Mouse (Mus musculus): ENCODE results near the gene Cacnb3.
A peak's percentile ranks its signal among the peaks of the same experiment; 100 is the strongest.

Cacnb3 gene

GRCm38 (mm10) chr15:98609331-98610130 lies 21.1 kb upstream of the Cacnb3 start, which contains the start of gene Adcy6:
TSS of gene Adcy6 (minus strand) at chr15:98610076.
- peak; percentile 46 to 51 for DNase-seq (ENCODE audit: low spot score in 2 of 2)

GRCm38 (mm10) chr15:98610131-98610633 lies 20.5 kb upstream of the Cacnb3 start:
- DNase-seq (ENCODE audit: low spot score in 2 of 2): no peak

- DNase-seq (ENCODE audit: low spot score in 2 of 2): no peak
Observed at GRCm38 (mm10) chr15:98612229-98612628, 18.4 kb upstream of the Cacnb3 start.

DNA sequence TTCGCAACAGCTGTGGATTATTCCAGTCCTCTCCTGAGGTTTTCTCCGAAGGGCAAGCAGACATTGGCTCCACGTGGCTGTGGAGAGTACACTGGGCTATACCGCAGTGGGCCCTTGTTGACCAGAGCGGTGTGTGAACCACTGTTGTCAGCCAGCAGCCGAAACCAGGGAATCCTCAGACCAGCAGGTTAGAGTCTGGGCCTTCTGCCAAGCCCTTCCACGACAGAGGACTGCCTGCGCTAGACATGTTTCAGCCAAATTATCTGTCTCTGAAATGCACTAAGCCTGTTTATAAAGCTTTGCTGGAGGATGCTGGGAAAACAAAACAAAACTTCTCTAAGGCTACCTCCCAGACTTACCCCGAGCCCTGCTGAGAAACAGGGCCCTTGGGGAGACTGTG lies 16.1 kb upstream of the Cacnb3 start:
- DNase-seq (ENCODE audit: low spot score in 2 of 2): no peak

GRCm38 (mm10) chr15:98614971-98615370 lies 15.7 kb upstream of the Cacnb3 start:
- no peak for DNase-seq (ENCODE audit: low spot score in 2 of 2)

- DNase-seq (ENCODE audit: low spot score in 2 of 2): no peak
Observed at GRCm38 (mm10) chr15:98615751-98616150, 14.9 kb upstream of the Cacnb3 start.

GRCm38 (mm10) chr15:98616362-98617175 lies 14.1 kb upstream of the Cacnb3 start:
- DNase-seq (ENCODE audit: low spot score in 2 of 2): no peak

- DNase-seq (ENCODE audit: low spot score in 2 of 2): peak; percentile 72 to 80
Observed at GRCm38 (mm10) chr15:98617176-98617537, 13.5 kb upstream of the Cacnb3 start.

DNA sequence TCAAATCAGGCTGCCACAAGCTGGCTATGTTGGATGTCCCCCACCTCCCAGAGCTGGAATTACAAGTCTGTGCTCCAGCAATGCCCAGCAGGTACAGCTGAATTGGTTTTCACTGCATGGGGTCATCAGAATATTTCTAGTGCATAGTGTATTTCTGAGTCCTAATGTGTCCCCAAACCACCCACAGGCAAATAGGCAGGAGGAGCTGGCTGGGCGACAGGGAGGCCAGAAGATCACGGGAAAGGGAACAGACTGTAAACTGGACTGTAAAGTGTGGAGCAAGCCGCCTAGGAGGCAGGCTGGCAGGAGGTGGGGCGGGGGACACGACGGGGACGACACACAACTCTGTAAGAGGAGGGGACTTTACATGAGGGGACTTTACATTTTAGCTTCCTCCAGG lies 8.4 kb upstream of the Cacnb3 start:
- no peak for DNase-seq (ENCODE audit: low spot score in 2 of 2)

DNA sequence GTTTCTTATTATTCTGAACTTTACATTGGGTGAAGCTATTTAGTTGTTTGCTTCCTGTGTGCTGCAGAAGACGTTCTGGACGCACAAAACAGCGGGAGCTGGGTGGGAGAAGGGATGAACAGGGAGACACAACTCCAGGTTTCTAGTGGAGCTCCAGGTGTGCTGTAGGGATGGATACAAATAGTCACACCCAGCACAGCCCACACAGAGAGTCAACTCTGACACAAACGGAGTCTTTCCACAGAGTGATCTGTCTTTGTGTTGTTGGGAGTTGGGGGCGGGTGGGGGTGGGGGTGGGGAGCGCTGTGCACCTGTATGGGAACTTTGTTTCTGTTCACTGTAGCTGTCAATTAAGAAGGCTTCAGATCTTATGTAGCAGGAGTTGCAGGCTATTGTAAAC lies 7.9 kb upstream of the Cacnb3 start:
- no peak for DNase-seq (ENCODE audit: low spot score in 2 of 2)

GRCm38 (mm10) chr15:98623361-98623821 lies 7.2 kb upstream of the Cacnb3 start:
- DNase-seq (ENCODE audit: low spot score in 2 of 2): no peak

GRCm38 (mm10) chr15:98626078-98626477 lies 4.6 kb upstream of the Cacnb3 start:
- no peak for DNase-seq (ENCODE audit: low spot score in 2 of 2)

DNA sequence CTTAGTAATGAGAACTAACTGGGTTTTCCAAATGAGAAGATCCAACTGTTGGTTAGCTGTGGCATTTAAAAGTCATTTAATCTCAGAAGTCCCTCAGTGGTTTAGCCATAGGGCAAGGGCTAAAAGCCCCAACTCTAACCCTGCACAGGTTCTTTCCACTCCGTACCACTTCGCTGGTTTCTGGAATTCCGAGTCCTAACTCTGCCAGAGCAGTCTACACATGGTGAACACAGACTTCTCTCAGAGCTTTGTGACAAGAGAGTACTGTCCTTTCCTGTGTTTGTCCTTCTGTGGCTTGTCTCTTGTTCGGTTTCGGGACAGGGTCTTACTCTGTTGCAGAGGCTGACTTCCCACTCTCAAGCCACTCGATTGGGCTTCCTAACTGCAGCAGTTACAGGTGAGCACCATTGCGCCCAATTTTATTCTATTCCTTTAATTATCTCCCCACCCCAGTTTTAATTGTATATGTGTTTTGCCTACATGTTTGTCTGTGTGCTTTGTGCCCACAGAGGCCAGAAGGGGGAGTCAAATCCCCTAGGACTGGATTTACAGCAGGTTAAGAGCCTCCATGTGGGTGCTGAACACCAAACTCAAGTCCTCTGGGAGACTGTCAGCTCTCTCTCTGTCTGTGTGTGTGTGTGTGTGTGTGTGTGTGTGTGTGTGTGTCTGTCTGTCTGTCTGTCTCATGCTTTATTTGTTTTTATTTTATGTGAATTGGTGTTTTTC lies 4.0 kb upstream of the Cacnb3 start:
- DNase-seq (ENCODE audit: low spot score in 2 of 2): no peak

GRCm38 (mm10) chr15:98628589-98629254 lies 1.9 kb upstream of the Cacnb3 start:
- no peak for DNase-seq (ENCODE audit: low spot score in 2 of 2)

GRCm38 (mm10) chr15:98629464-98629863 lies 1.2 kb upstream of the Cacnb3 start:
- no peak for DNase-seq (ENCODE audit: low spot score in 2 of 2)

GRCm38 (mm10) chr15:98631493-98631892 lies 853 bp downstream of the Cacnb3 start:
- no peak for DNase-seq (ENCODE audit: low spot score in 2 of 2)

DNA sequence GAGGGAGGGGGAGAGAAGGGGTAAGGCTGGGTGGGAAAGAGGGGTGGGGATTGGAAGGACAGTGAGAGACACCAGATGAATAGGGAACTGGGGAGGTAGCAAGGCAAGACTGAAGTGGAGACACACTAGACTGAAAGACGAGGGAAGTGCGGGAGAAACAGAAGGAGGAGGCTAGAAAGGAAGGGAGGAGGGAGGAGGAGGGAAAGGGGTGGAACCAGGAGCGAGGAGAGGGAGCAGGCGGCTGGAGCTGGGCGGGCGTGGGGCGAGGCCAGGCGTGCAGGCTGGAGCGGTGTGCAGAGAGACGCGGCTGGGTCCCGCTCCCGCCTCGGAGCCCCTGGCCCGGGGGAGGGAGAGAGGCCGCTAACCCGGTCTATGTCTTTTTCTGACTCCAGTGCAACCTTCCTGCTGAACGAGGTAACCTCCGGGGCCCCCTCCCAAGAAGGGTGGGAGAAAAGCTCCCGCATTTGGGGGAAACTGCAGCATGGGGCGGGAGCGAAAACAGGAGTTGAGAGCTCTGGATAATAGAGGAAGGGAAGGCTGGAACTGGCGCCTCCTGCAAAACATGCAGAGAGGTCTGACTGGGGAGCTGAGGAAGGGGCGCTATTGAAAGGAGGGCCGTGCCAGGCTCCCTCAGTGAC lies 1.6 kb downstream of the Cacnb3 start:
- DNase-seq (ENCODE audit: low spot score in 2 of 2): no peak

DNA sequence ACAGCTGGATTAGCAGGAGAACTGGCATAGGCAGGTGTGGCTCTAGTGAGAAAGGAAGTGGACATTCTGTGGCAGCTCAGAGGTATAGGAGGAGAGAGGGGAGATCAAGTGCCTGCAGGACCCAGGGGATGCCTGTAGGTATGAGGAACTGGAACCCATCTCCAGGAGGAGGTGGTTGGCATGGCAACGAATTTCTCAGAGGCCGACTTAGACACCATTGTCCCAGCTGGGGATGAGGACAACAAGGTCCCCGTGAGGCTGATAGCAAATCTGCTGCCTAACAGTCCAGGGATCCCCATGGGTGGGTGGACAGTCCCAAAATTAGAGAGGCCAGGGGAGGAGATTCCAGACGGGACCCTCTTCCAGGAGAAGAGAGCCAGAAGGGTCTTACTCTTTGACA lies 2.3 kb downstream of the Cacnb3 start:
- no peak for DNase-seq (ENCODE audit: low spot score in 2 of 2)

GRCm38 (mm10) chr15:98633822-98634470 lies 3.3 kb downstream of the Cacnb3 start:
- no peak for DNase-seq (ENCODE audit: low spot score in 2 of 2)

DNA sequence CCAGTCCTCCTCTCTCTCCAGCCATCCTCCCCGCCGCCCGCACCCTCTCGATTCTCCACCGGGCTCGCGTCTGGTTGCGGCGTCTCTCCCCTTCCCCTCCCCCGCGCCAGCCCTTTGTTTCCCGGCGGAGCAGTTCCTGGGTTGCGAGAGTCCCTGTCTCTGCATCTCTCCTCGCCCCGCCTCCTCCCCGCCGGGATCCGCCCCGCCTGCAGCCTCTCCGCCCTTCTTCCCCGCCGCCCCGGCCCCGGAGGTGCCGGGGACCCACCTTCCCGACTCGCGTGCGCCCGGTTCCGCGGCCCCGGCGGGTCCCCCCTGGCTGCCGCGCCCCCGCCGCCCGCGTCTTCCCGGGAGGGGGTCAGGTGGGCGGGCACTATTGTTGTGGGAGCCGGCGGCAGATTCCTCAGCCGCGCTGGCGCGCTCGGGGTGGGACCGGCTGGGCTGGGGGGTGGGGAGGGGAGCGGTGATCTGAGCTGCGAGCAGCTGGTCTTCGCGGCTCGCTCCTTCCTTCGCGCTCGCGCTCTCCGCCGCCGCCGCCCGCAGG lies 4.0 kb downstream of the Cacnb3 start:
- DNase-seq (ENCODE audit: low spot score in 2 of 2): peak; percentile 63 to 69

All from frontal cortex, postnatal 25 days (tissue).